Mouse (Mus musculus): ENCODE data around the gene Adtrp.
A peak's percentile ranks its signal among the peaks of the same experiment; 100 is the strongest.

Adtrp gene

GRCm38 (mm10) chr13:41779603-41780180 is 67.8 kb downstream of the Adtrp start:
- no peak for DNase-seq (ENCODE audit: low read depth)

- no peak for DNase-seq (ENCODE audit: low read depth)
These were observed 73.6 kb downstream of the Adtrp start for GRCm38 (mm10) chr13:41773812-41774376.

DNA sequence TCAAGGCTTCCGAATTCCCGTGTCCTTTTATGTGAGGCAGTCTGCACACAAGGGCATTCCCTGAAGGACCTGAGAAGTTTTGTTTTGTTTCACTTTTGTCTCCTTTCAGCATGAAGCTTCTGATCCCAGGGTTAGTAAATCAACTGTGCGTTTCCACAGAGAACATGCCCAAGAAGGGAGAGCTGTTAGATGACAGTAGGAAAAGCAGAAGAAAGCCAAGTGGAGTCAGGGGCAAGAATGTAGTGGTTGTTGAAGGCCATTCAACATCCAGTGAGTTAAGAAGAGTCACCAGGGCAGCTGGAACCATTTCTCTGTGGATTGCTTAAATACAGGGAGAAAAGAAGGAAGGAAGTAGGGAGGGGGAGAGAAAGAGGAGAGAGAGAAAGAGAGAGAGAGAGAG is 76.4 kb downstream of the Adtrp start:
- DNase-seq (ENCODE audit: low read depth): no peak

GRCm38 (mm10) chr13:41767941-41768340 is 79.5 kb downstream of the Adtrp start:
- DNase-seq (ENCODE audit: low read depth): no peak

DNA sequence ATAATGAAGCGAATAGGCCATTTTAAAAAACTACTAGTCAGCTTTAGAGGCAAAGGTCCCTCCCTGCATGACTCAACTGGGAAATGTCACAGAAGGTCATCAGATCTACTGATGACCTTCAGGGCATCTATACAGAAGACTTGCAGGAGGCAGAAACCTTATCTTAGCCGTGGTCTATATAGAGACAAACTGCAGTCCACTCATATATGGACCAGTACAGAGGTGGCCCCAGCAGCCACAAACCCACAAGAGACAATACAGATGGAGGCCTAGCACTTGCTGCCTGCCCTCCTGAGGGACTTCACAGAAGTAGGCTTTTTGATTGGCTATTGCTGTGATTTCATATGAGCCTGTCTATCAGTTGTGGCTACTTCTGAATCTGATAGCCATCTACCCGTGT is 85.5 kb downstream of the Adtrp start:
- DNase-seq (ENCODE audit: low read depth): no peak

DNA sequence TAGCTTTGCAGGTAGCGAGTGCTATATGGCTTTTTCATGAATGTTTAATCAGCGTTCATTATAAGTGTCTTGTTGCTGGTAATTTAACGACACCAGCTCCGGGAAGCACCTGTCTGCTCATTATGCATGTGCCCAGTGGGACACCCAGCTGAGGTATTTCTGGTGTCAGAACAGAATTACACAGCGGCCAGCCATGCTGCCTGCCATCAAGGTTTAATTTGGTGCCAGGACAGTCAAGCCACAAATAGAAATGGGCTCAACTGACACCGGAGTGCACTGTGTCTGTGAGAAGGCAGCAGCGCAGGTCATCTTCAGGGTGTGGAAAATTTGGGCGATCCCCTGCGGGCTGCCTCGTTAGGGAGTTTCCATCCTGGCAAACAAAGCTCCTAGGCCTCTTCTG is 87.0 kb downstream of the Adtrp start:
- DNase-seq (ENCODE audit: low read depth): no peak

GRCm38 (mm10) chr13:41758550-41759465 is 88.7 kb downstream of the Adtrp start:
- no peak for DNase-seq (ENCODE audit: low read depth)

DNA sequence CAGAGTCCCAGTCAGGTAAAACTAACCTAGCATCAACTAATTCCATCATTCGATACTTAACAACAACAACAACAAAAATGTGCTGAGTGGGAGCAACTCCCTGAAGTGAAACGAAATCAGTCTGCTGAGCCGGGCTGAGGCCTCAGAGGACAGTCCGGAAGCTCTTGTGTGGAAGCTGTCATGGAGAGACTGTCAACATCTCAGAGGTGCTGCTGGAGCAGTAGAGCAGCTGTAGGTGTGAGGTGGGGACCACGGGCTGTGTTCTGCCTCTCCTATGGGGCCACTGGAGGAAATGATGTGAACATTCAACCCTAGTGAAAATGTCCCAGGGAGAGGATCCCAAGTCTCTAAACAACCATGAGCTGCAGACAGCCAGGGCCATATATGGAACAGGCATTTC is 94.4 kb downstream of the Adtrp start:
- DNase-seq (ENCODE audit: low read depth): no peak

DNA sequence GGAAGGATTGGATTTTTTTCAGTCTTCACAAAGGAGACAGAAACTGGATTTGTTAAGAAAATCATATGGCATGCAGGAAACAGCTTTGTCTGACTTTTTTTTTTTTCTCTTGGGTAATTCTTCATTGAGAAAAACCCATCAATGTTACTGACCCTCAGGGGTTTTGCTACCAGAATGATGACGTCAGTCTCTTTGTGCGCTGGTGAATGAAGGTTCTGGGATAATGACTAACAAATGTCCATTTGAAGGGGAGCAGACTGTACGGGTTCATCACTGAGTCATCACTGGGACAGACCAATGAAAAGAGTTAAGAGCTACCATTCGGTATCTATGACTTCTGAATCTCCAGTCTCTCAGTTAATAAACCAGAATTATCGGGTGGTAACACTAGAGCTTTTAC is 97.0 kb downstream of the Adtrp start:
- DNase-seq (ENCODE audit: low read depth): no peak

GRCm38 (mm10) chr13:41748866-41749265 is 98.6 kb downstream of the Adtrp start:
- DNase-seq (ENCODE audit: low read depth): no peak

DNA sequence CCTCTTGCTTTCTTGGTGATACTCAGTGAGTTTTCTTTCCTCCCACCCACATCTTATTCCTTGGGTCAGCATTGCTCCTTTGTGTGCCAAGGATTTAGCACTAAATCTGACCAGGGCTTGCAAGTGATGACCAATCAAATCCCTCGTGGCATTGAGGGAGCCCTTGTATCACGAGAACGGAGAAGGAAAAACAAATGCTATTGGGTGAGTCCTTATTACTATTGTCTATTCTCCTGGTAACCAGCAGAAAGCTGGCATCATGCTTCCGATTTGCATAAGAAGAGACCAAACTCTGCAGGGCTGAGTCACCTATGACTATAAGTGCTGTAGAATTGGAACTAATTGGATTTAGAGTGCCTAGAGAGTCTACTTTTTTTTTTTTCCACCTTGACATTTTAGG is 99.8 kb downstream of the Adtrp start:
- no peak for DNase-seq (ENCODE audit: low read depth)

- DNase-seq (ENCODE audit: low read depth): peak; percentile 17
These were observed 100.4 kb downstream of the Adtrp start for GRCm38 (mm10) chr13:41746971-41747615.

- DNase-seq (ENCODE audit: low read depth): no peak
These were observed 106.9 kb downstream of the Adtrp start for GRCm38 (mm10) chr13:41740456-41741085.

- no peak for DNase-seq (ENCODE audit: low read depth)
These were observed 109.7 kb downstream of the Adtrp start for GRCm38 (mm10) chr13:41737628-41738309.

- DNase-seq (ENCODE audit: low read depth): no peak
These were observed 117.8 kb downstream of the Adtrp start for GRCm38 (mm10) chr13:41729660-41730059.

GRCm38 (mm10) chr13:41727803-41728202 is 119.7 kb downstream of the Adtrp start:
- DNase-seq (ENCODE audit: low read depth): no peak

DNA sequence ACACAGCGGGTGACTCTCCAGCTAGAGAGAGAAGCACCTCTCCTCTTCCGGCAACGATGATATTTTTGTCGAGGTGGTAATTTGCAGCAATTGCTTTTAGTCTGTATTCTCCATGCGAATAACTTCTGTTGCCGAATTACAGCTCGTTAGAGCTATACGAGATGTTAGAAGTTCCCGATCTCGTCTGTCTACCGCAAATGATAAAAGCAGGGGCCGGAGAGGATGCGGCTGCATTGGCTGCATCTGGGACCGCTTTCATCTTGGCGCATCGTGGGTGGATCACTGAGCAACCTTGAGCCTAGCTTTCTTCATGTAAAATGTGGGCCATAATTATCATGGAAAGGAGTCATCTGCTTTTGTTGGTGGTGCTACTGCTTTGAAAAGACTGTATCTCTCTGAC is 128.2 kb downstream of the Adtrp start:
- DNase-seq (ENCODE audit: low read depth): no peak

- DNase-seq (ENCODE audit: low read depth): no peak
These were observed 129.4 kb downstream of the Adtrp start for GRCm38 (mm10) chr13:41718051-41718450.

All from c-Kit-positive CD71-positive TER-119-negative erythroid progenitor cells, embryonic 14.5 days (primary cell).